Comparison of ENCODE assay signal across 19 mouse cellular contexts in the genomic region with DNA sequence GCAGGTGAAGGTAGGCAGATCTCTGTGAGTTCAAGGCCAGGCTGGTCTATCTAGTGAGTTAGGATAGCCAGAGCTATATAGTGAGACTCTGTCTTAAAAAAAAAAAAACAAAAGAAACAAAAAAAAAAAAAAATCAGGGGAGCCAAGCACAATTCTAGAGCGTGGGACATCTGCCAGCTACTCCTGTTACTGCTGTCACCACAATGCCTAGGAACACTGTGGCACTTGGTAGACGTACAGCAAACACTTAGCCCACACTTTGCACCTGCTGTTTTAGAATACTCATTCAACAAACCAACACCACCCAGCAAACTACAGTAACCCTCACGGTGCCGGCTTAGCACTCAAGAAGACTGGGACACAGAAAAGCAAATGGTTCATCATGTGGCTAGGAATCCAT. TPM values are rescaled to one million over a fixed set of nuclear protein-coding genes. Genes with fewer than 3 reads are reported as not detected.
DNase-seq lines count a peak whose midpoint lies in the region; ATAC-seq and TF ChIP-seq lines count a peak whose summit lies in the region.
"Had no signal": no experiment of that assay in that cellular context is flagged by ENCODE, and none has a peak within 500 bp of the region (broad histone marks: within the 10 kb centered on the region; RNA-seq: fewer than 3 reads in every experiment).

No protein-coding gene starts in this region.

- peak; percentile 39 for DNase-seq in forebrain, postnatal 0 days
- DNase-seq in stomach, postnatal 0 days (ENCODE audit: low spot score): no peak
- DNase-seq in lung, postnatal 4 days: peak; percentile 62 to 70
- no peak for DNase-seq in kidney, adult 18-20 months
- no peak for DNase-seq in kidney, adult 9 months
- DNase-seq in thymus, adult 2 months: no peak
- DNase-seq: cerebellum, adult 8-10 months; kidney, postnatal 36 days; retina, postnatal 1 day; thymus, postnatal 14 days had no signal

- TF ChIP-seq POLR2A in thymus, adult 2 months (IDR thresholded peaks at IDR 0.05; ENCODE audit: control insufficient read depth, extremely low read depth, insufficient read depth, low read length, poor library complexity): no peak

- H3K4me2 ChIP-seq in forebrain, postnatal 0 days (ENCODE audit: low read depth): no peak overlapping the region
- no peak overlapping the region for H3K4me2 ChIP-seq in forebrain, embryonic 12.5 days
- H3K4me2 ChIP-seq in stomach, embryonic 16.5 days (ENCODE audit: low read depth, low read length): no peak overlapping the region
- no peak overlapping the region for H3K4me2 ChIP-seq in stomach, postnatal 0 days (replicated peaks; ENCODE audit: low read depth)
- H3K4me2 ChIP-seq: liver, embryonic 12.5 days; neural tube, embryonic 15.5 days had no signal

- no peak for TF ChIP-seq EP300 in stomach, postnatal 0 days (optimal IDR thresholded peaks at IDR 0.05)

- no peak overlapping the region for H3K27ac ChIP-seq in forebrain, postnatal 0 days (ENCODE audit: low read depth, low read length)
- H3K27ac ChIP-seq in forebrain, embryonic 12.5 days: no peak overlapping the region
- H3K27ac ChIP-seq in stomach, embryonic 16.5 days (ENCODE audit: low read length): peak overlapping the region; percentile 77; the same call in 1 of the 2 replicates
- no peak overlapping the region for H3K27ac ChIP-seq in stomach, postnatal 0 days (replicated peaks)
- no peak overlapping the region for H3K27ac ChIP-seq in thymus, adult 2 months (ENCODE audit: control insufficient read depth, insufficient read depth, low read length)
- H3K27ac ChIP-seq: heart, embryonic 10.5 days; liver, embryonic 12.5 days; neural tube, embryonic 15.5 days had no signal

- no peak overlapping the region for H3K9ac ChIP-seq in forebrain, postnatal 0 days
- no peak overlapping the region for H3K9ac ChIP-seq in forebrain, embryonic 12.5 days
- H3K9ac ChIP-seq in stomach, embryonic 16.5 days (ENCODE audit: low read length): no peak overlapping the region
- no peak overlapping the region for H3K9ac ChIP-seq in stomach, postnatal 0 days (ENCODE audit: low read length)
- H3K9ac ChIP-seq: liver, embryonic 12.5 days; neural tube, embryonic 15.5 days had no signal

- no peaks in the 10 kb centered on the region for H3K4me1 ChIP-seq in forebrain, postnatal 0 days (ENCODE audit: insufficient read depth)
- no peaks in the 10 kb centered on the region for H3K4me1 ChIP-seq in forebrain, embryonic 12.5 days
- no peaks in the 10 kb centered on the region for H3K4me1 ChIP-seq in stomach, embryonic 16.5 days (ENCODE audit: control insufficient read depth, insufficient read depth, low read length)
- no peaks in the 10 kb centered on the region for H3K4me1 ChIP-seq in stomach, postnatal 0 days (replicated peaks; ENCODE audit: control insufficient read depth, insufficient read depth)
- peaks cover 16% of the 10 kb centered on the region for H3K4me1 ChIP-seq in thymus, adult 2 months (replicated peaks; ENCODE audit: control insufficient read depth, insufficient read depth, low read length)
- H3K4me1 ChIP-seq: neural tube, embryonic 15.5 days had no signal

- no peaks in the 10 kb centered on the region for H3K9me3 ChIP-seq in forebrain, postnatal 0 days (ENCODE audit: low read length)
- H3K9me3 ChIP-seq in forebrain, embryonic 12.5 days: no peaks in the 10 kb centered on the region
- H3K9me3 ChIP-seq in stomach, embryonic 16.5 days (replicated peaks; ENCODE audit: control insufficient read depth, low read length): no peaks in the 10 kb centered on the region
- no peaks in the 10 kb centered on the region for H3K9me3 ChIP-seq in stomach, postnatal 0 days (ENCODE audit: control insufficient read depth, low read length)
- H3K9me3 ChIP-seq: heart, embryonic 10.5 days; liver, embryonic 12.5 days; megakaryocyte, embryonic 14.5 days; neural tube, embryonic 15.5 days had no signal

- peaks cover 13% of the 10 kb centered on the region for H3K36me3 ChIP-seq in forebrain, postnatal 0 days (ENCODE audit: insufficient read depth)
- peaks cover 11% of the 10 kb centered on the region for H3K36me3 ChIP-seq in forebrain, embryonic 12.5 days (replicated peaks)
- H3K36me3 ChIP-seq in stomach, embryonic 16.5 days (ENCODE audit: control insufficient read depth, insufficient read depth, low read length): no peaks in the 10 kb centered on the region
- 0 out of 2 replicates have a peak, but pooled peaks cover 3% of the 10 kb centered on the region for H3K36me3 ChIP-seq in stomach, postnatal 0 days (ENCODE audit: control insufficient read depth, insufficient read depth, low read length)
- no peaks in the 10 kb centered on the region for H3K36me3 ChIP-seq in thymus, adult 2 months (ENCODE audit: control insufficient read depth, insufficient read depth, low read length)

- H3K4me3 ChIP-seq in forebrain, postnatal 0 days (ENCODE audit: low read depth, low read length): no peak overlapping the region
- H3K4me3 ChIP-seq in forebrain, embryonic 12.5 days (replicated peaks): no peak overlapping the region
- H3K4me3 ChIP-seq in stomach, embryonic 16.5 days (replicated peaks; ENCODE audit: low read length): no peak overlapping the region
- no peak overlapping the region for H3K4me3 ChIP-seq in stomach, postnatal 0 days (ENCODE audit: low read depth, low read length)
- H3K4me3 ChIP-seq in thymus, adult 2 months (ENCODE audit: control insufficient read depth, insufficient read depth, low read length): no peak overlapping the region
- H3K4me3 ChIP-seq: erythroblast, embryonic 14.5 days; heart, embryonic 10.5 days; liver, embryonic 12.5 days; megakaryocyte, embryonic 14.5 days; neural tube, embryonic 15.5 days had no signal

- no peaks in the 10 kb centered on the region for H3K27me3 ChIP-seq in forebrain, postnatal 0 days (ENCODE audit: insufficient read depth, low read length)
- no peaks in the 10 kb centered on the region for H3K27me3 ChIP-seq in forebrain, embryonic 12.5 days
- H3K27me3 ChIP-seq in stomach, embryonic 16.5 days (ENCODE audit: control insufficient read depth, insufficient read depth, low read length): no peaks in the 10 kb centered on the region
- H3K27me3 ChIP-seq in stomach, postnatal 0 days (ENCODE audit: control insufficient read depth, insufficient read depth, low read length): no peaks in the 10 kb centered on the region
- H3K27me3 ChIP-seq in thymus, adult 2 months (ENCODE audit: control insufficient read depth, insufficient read depth, low read length): no peaks in the 10 kb centered on the region
- H3K27me3 ChIP-seq: liver, embryonic 12.5 days; neural tube, embryonic 15.5 days had no signal

- TF ChIP-seq CTCF in forebrain, postnatal 0 days (IDR thresholded peaks at IDR 0.05; ENCODE audit: low read depth): no peak
- no peak for TF ChIP-seq CTCF in stomach, postnatal 0 days (IDR thresholded peaks at IDR 0.05; ENCODE audit: low read depth)
- no peak for TF ChIP-seq CTCF in thymus, adult 2 months (IDR thresholded peaks at IDR 0.05; ENCODE audit: borderline replicate concordance, control insufficient read depth, extremely low read depth, insufficient read depth, low read length, poor library complexity)

- ATAC-seq in forebrain, postnatal 0 days: peak; percentile 47
- no peak for ATAC-seq in forebrain, embryonic 12.5 days (ENCODE audit: low FRiP score)
- no peak for ATAC-seq in stomach, embryonic 16.5 days (ENCODE audit: insufficient read depth, low FRiP score)
- no peak for ATAC-seq in stomach, postnatal 0 days (ENCODE audit: low FRiP score, low TSS enrichment)
- ATAC-seq: inflammation-experienced regulatory T-cells, adult 6 months; liver, embryonic 12.5 days had no signal

- WGBS in forebrain, postnatal 0 days: 46% methylated on average over 4 of the region's 4 CpGs
- WGBS in forebrain, embryonic 12.5 days: 82% methylated on average over 4 of the region's 4 CpGs
- WGBS in stomach, embryonic 16.5 days: 74% methylated on average over 4 of the region's 4 CpGs
- 66% methylated on average over 4 of the region's 4 CpGs for WGBS in stomach, postnatal 0 days
- 49% methylated on average over 4 of the region's 4 CpGs for WGBS in thymus, adult 2 months

RNA-seq across cellular contexts. Expression of a gene that starts 2.5 kb away (rescaled TPM):
- total RNA-seq in forebrain, postnatal 0 days (2014; rRNA removed): 0.69 TPM in 1 of 2 replicates, not detected in the other
- polyA plus RNA-seq in forebrain, postnatal 0 days (2015; fragmentation: Nextera tagmentation; extraction: Ambion mirVana): not detected in 2 replicates
- not detected in 2 replicates for polyA plus RNA-seq in forebrain, embryonic 12.5 days (2016; fragmentation: Nextera tagmentation; extraction: Ambion mirVana)
- polyA plus RNA-seq in stomach, embryonic 16.5 days (2015; fragmentation: Nextera tagmentation; extraction: Ambion mirVana): not detected in 2 replicates
- 0.08 TPM in 2 replicates for polyA plus RNA-seq in stomach, postnatal 0 days (2015; fragmentation: Nextera tagmentation; extraction: Ambion mirVana)
- 0.92 and 1.0 TPM in 2 replicates for polyA plus RNA-seq in thymus, adult 2 months (2012; rRNA removed)
- total RNA-seq: monocyte, adult 5-6 weeks had no signal
- polyA plus RNA-seq: erythroblast, embryonic 14.5 days; heart, embryonic 10.5 days; liver, embryonic 12.5 days; neural tube, embryonic 15.5 days had no signal

RNA-seq across cellular contexts. Expression of a gene that starts 32.5 kb away (rescaled TPM):
- total RNA-seq in forebrain, postnatal 0 days (2014; rRNA removed): 13.4 and 22.3 TPM in 2 replicates
- 26.5 and 35.4 TPM in 2 replicates for polyA plus RNA-seq in forebrain, postnatal 0 days (2015; fragmentation: Nextera tagmentation; extraction: Ambion mirVana)
- polyA plus RNA-seq in forebrain, embryonic 12.5 days (2016; fragmentation: Nextera tagmentation; extraction: Ambion mirVana): 22.1 and 26.5 TPM in 2 replicates
- polyA plus RNA-seq in stomach, embryonic 16.5 days (2015; fragmentation: Nextera tagmentation; extraction: Ambion mirVana): 17.9 and 25.2 TPM in 2 replicates
- 17.5 and 21.2 TPM in 2 replicates for polyA plus RNA-seq in stomach, postnatal 0 days (2015; fragmentation: Nextera tagmentation; extraction: Ambion mirVana)
- polyA plus RNA-seq in thymus, adult 2 months (2012; rRNA removed): 13.8 and 14.7 TPM in 2 replicates

RNA-seq across cellular contexts. Expression of a gene that starts 33.3 kb away (rescaled TPM):
- total RNA-seq in forebrain, postnatal 0 days (2014; rRNA removed): 126 and 134 TPM in 2 replicates
- 361 and 363 TPM in 2 replicates for polyA plus RNA-seq in forebrain, postnatal 0 days (2015; fragmentation: Nextera tagmentation; extraction: Ambion mirVana)
- 289 and 296 TPM in 2 replicates for polyA plus RNA-seq in forebrain, embryonic 12.5 days (2016; fragmentation: Nextera tagmentation; extraction: Ambion mirVana)
- polyA plus RNA-seq in stomach, embryonic 16.5 days (2015; fragmentation: Nextera tagmentation; extraction: Ambion mirVana): 442 and 466 TPM in 2 replicates
- 473 and 483 TPM in 2 replicates for polyA plus RNA-seq in stomach, postnatal 0 days (2015; fragmentation: Nextera tagmentation; extraction: Ambion mirVana)
- polyA plus RNA-seq in thymus, adult 2 months (2012; rRNA removed): 167 and 194 TPM in 2 replicates

RNA-seq across cellular contexts. Expression of a gene that starts 41.9 kb away (rescaled TPM):
- total RNA-seq in forebrain, postnatal 0 days (2014; rRNA removed): 12.4 and 14.7 TPM in 2 replicates
- polyA plus RNA-seq in forebrain, postnatal 0 days (2015; fragmentation: Nextera tagmentation; extraction: Ambion mirVana): 27.9 and 36.4 TPM in 2 replicates
- 74.3 and 79.9 TPM in 2 replicates for polyA plus RNA-seq in forebrain, embryonic 12.5 days (2016; fragmentation: Nextera tagmentation; extraction: Ambion mirVana)
- 52.7 TPM in 2 replicates for polyA plus RNA-seq in stomach, embryonic 16.5 days (2015; fragmentation: Nextera tagmentation; extraction: Ambion mirVana)
- polyA plus RNA-seq in stomach, postnatal 0 days (2015; fragmentation: Nextera tagmentation; extraction: Ambion mirVana): 28.1 and 29.3 TPM in 2 replicates
- polyA plus RNA-seq in thymus, adult 2 months (2012; rRNA removed): 51.3 and 61.7 TPM in 2 replicates

RNA-seq across cellular contexts. Expression of a gene that starts 41.9 kb away (rescaled TPM):
- 17.9 and 20.4 TPM in 2 replicates for total RNA-seq in forebrain, postnatal 0 days (2014; rRNA removed)
- polyA plus RNA-seq in forebrain, postnatal 0 days (2015; fragmentation: Nextera tagmentation; extraction: Ambion mirVana): 40.5 and 43.8 TPM in 2 replicates
- polyA plus RNA-seq in forebrain, embryonic 12.5 days (2016; fragmentation: Nextera tagmentation; extraction: Ambion mirVana): 34.3 and 37.8 TPM in 2 replicates
- polyA plus RNA-seq in stomach, embryonic 16.5 days (2015; fragmentation: Nextera tagmentation; extraction: Ambion mirVana): 28.1 and 39.1 TPM in 2 replicates
- polyA plus RNA-seq in stomach, postnatal 0 days (2015; fragmentation: Nextera tagmentation; extraction: Ambion mirVana): 32.7 and 33.0 TPM in 2 replicates
- 8.5 and 8.9 TPM in 2 replicates for polyA plus RNA-seq in thymus, adult 2 months (2012; rRNA removed)

Comparison
In these comparisons a context has a peak if more than half of its experiments do, and no peak if none do; other contexts are left out.
1. DNase-seq: peak in forebrain, postnatal 0 days (single experiment) and lung, postnatal 4 days (2 of 2); none in stomach, postnatal 0 days (single experiment), kidney, adult 18-20 months (single experiment), kidney, adult 9 months (single experiment) and thymus, adult 2 months (single experiment).